Mouse (Mus musculus): ENCODE data around the gene Rhbdd3. TPM values are rescaled to one million over a fixed set of nuclear protein-coding genes. Genes with fewer than 3 reads are reported as not detected.

Rhbdd3 gene
- polyA plus RNA-seq, 1 experiment = 19.7 TPM

Other genes starting within 250 kb of the Rhbdd3 start
- 35.6 and 53.5 TPM in 2 replicates for gene Nf2, start 249.4 kb upstream of the Rhbdd3 start, polyA plus RNA-seq (2012; rRNA removed)
- 26.4 and 70.0 TPM in 2 replicates for gene Nipsnap1, start 225.0 kb upstream of the Rhbdd3 start, polyA plus RNA-seq (2012; rRNA removed)
- 22.3 and 24.6 TPM in 2 replicates for gene Thoc5, start 203.6 kb upstream of the Rhbdd3 start, polyA plus RNA-seq (2012; rRNA removed)
- 0.12 and 0.24 TPM in 2 replicates for gene Nefh, start 150.9 kb upstream of the Rhbdd3 start, polyA plus RNA-seq (2012; rRNA removed)
- gene Ap1b1, start 112.1 kb upstream of the Rhbdd3 start, polyA plus RNA-seq (2012; rRNA removed) = 76.6 and 116 TPM in 2 replicates
- 0.91 and 1.1 TPM in 2 replicates for gene Rasl10a, start 40.8 kb upstream of the Rhbdd3 start, polyA plus RNA-seq (2012; rRNA removed)
- 55.7 and 66.2 TPM in 2 replicates for gene Gas2l1, start 33.6 kb upstream of the Rhbdd3 start, polyA plus RNA-seq (2012; rRNA removed)
- 149 and 350 TPM in 2 replicates for gene Ewsr1, start 340 bp downstream of the Rhbdd3 start, polyA plus RNA-seq (2012; rRNA removed)
- 14.9 and 18.0 TPM in 2 replicates for gene Emid1, start 53.3 kb downstream of the Rhbdd3 start, polyA plus RNA-seq (2012; rRNA removed)
- 9.3 and 9.4 TPM in 2 replicates for gene Kremen1, start 162.6 kb downstream of the Rhbdd3 start, polyA plus RNA-seq (2012; rRNA removed)